Mouse (Mus musculus): ENCODE data around the gene Prkaca. TPM values are rescaled to one million over a fixed set of nuclear protein-coding genes. Genes with fewer than 3 reads are reported as not detected.

Gene Prkaca
- polyA plus RNA-seq, 1 experiment from 2014 or later, result 175 TPM

GRCm38 (mm10) chr8:84019738-84020137 is 46.9 kb downstream of the Prkaca start:
- no peak for ATAC-seq (ENCODE audit: low read depth)

DNA sequence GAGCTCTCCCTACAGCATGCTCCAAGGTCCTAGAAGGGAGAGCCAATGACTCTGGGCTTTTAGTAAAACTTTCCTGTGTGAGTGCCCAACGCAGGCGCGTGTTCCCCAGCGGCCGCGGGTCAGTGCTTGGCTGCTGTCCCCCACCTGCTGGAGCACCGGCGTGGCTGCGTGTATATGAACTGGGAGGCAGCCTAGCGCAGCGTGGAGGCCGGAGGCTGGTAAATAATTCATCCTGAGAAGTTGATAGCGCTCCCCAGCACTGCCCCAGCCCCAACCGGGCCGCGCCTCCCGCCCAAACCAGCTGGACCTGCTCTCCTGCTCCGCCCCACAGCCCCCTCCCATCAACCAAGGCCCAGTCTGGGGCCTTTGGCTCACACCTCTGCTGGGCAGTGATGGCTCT is 48.3 kb downstream of the Prkaca start, which contains the start of gene Palm3:
Gene Palm3, plus strand, starts transcription at position 376 of the 400 bp plus-strand sequence.
- no peak within 1 kb of the TSS for H3K4me3 ChIP-seq (ENCODE audit: low read depth, low read length)
- 6% methylated on average over 18 of the region's 18 CpGs for WGBS
- no peaks in the 10 kb centered on the region for H3K36me3 ChIP-seq (ENCODE audit: control insufficient read depth, insufficient read depth, low read length)
- H3K9ac ChIP-seq (replicated peaks; ENCODE audit: low read depth, low read length), result no peak within 1 kb of the TSS
- no peaks in the 10 kb centered on the region for H3K9me3 ChIP-seq (ENCODE audit: control insufficient read depth, low read length)
- no peak for ATAC-seq (ENCODE audit: low read depth)
- peaks cover 6% of the 10 kb centered on the region; the same call in 1 of the 2 replicates for H3K4me1 ChIP-seq (ENCODE audit: control insufficient read depth, insufficient read depth, low read length)
- H3K4me2 ChIP-seq (ENCODE audit: low read depth, low read length), result no peak within 1 kb of the TSS
- no peak within 1 kb of the TSS for H3K27ac ChIP-seq (ENCODE audit: low read depth, low read length)
- peaks cover 3% of the 10 kb centered on the region; the same call in 1 of the 2 replicates for H3K27me3 ChIP-seq (ENCODE audit: control insufficient read depth, insufficient read depth, low read length)

More at GRCm38 (mm10) chr8:84019738-84020137, 46.9 kb downstream of the Prkaca start:
- Histone ChIP-seq H3K4me2 (ENCODE audit: low read depth, low read length) (no peak overlapping the region), H3K27me3 (ENCODE audit: control insufficient read depth, insufficient read depth, low read length) (no peaks in the 10 kb centered on the region), H3K9me3 (ENCODE audit: control insufficient read depth, low read length) (no peaks in the 10 kb centered on the region), H3K4me1 (ENCODE audit: control insufficient read depth, insufficient read depth, low read length) (no peaks in the 10 kb centered on the region), H3K27ac (ENCODE audit: low read depth, low read length) (no peak overlapping the region), H3K4me3 (ENCODE audit: low read depth, low read length) (no peak overlapping the region), H3K9ac (replicated peaks; ENCODE audit: low read depth, low read length) (no peak overlapping the region), H3K36me3 (ENCODE audit: control insufficient read depth, insufficient read depth, low read length) (no peaks in the 10 kb centered on the region)
- WGBS, result 88% methylated on average over 9 of the region's 9 CpGs

DNA sequence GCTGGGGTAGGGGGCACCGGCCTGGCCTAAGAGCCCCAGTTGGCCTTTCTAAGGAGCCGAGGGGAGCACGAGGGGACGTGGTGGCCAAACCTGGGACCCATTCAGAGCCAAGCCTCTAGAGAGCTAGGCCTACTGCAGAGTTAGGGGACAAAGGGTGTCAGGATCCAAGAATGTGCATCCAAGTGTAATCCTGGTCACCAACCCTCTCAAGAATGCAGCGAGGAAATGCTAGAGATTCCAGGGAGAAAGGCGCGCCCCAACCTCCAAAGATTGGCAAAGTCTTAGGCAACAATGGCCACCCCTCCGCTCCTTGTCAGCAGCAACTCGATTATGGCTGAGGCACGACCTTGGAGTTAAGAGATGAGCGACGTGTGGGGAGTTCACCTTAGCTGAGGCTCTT is 48.8 kb downstream of the Prkaca start:
- WGBS, result 55% methylated on average over 12 of the region's 12 CpGs
- H3K4me2 ChIP-seq (ENCODE audit: low read depth, low read length), result no peak overlapping the region
- no peaks in the 10 kb centered on the region for H3K36me3 ChIP-seq (ENCODE audit: control insufficient read depth, insufficient read depth, low read length)
- no peak overlapping the region for H3K9ac ChIP-seq (replicated peaks; ENCODE audit: low read depth, low read length)
- H3K4me3 ChIP-seq (ENCODE audit: low read depth, low read length), result no peak overlapping the region
- no peaks in the 10 kb centered on the region for H3K9me3 ChIP-seq (ENCODE audit: control insufficient read depth, low read length)
- ATAC-seq (ENCODE audit: low read depth), result no peak
- H3K27ac ChIP-seq (ENCODE audit: low read depth, low read length), result no peak overlapping the region
- peaks cover 3% of the 10 kb centered on the region; the same call in 1 of the 2 replicates for H3K27me3 ChIP-seq (ENCODE audit: control insufficient read depth, insufficient read depth, low read length)
- peaks cover 7% of the 10 kb centered on the region; the same call in 1 of the 2 replicates for H3K4me1 ChIP-seq (ENCODE audit: control insufficient read depth, insufficient read depth, low read length)

DNA sequence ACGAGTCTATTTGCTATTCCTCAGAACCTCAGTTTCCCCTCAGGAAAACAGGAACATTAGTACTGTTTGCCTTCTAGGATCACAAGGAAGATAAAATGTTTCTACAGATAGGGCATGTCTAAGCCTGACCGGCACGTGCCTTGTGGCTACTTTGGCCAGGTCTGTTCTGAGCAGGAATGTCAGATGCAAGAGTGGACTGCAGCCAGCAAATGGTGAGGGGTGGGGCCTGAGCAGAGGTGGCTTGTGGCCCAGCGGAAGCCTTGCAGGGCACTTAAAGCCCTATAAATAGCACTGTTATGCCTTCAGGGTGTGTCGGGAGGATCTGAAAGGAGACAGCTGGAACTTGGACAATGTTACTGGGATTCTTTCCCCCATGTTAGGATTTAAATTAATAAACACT is 50.3 kb downstream of the Prkaca start:
- Histone ChIP-seq H3K4me2 (ENCODE audit: low read depth, low read length) (no peak overlapping the region), H3K27me3 (ENCODE audit: control insufficient read depth, insufficient read depth, low read length) (peaks cover 3% of the 10 kb centered on the region; the same call in 1 of the 2 replicates), H3K36me3 (ENCODE audit: control insufficient read depth, insufficient read depth, low read length) (no peaks in the 10 kb centered on the region), H3K9ac (replicated peaks; ENCODE audit: low read depth, low read length) (no peak overlapping the region), H3K4me1 (ENCODE audit: control insufficient read depth, insufficient read depth, low read length) (peaks cover 7% of the 10 kb centered on the region; the same call in 1 of the 2 replicates), H3K27ac (ENCODE audit: low read depth, low read length) (no peak overlapping the region), H3K9me3 (ENCODE audit: control insufficient read depth, low read length) (no peaks in the 10 kb centered on the region), H3K4me3 (ENCODE audit: low read depth, low read length) (no peak overlapping the region)
- no peak for ATAC-seq (ENCODE audit: low read depth)
- WGBS, result 37% methylated on average over 5 of the region's 5 CpGs

- no peak overlapping the region for H3K4me3 ChIP-seq (ENCODE audit: low read depth, low read length)
- peaks cover 3% of the 10 kb centered on the region; the same call in 1 of the 2 replicates for H3K27me3 ChIP-seq (ENCODE audit: control insufficient read depth, insufficient read depth, low read length)
- H3K9ac ChIP-seq (replicated peaks; ENCODE audit: low read depth, low read length), result no peak overlapping the region
- H3K4me1 ChIP-seq (ENCODE audit: control insufficient read depth, insufficient read depth, low read length), result peaks cover 7% of the 10 kb centered on the region; the same call in 1 of the 2 replicates
- whole genome bisulfite sequencing, result 73% methylated on average over 1 of the region's 1 CpGs
- no peak for ATAC-seq (ENCODE audit: low read depth)
- no peak overlapping the region for H3K4me2 ChIP-seq (ENCODE audit: low read depth, low read length)
- no peaks in the 10 kb centered on the region for H3K36me3 ChIP-seq (ENCODE audit: control insufficient read depth, insufficient read depth, low read length)
- no peak overlapping the region for H3K27ac ChIP-seq (ENCODE audit: low read depth, low read length)
- H3K9me3 ChIP-seq (ENCODE audit: control insufficient read depth, low read length), result no peaks in the 10 kb centered on the region
These were observed 50.8 kb downstream of the Prkaca start for GRCm38 (mm10) chr8:84023631-84024030.

- WGBS, result 12% methylated on average over 10 of the region's 10 CpGs
- Histone ChIP-seq H3K4me2 (ENCODE audit: low read depth, low read length) (no peak overlapping the region), H3K27me3 (ENCODE audit: control insufficient read depth, insufficient read depth, low read length) (peaks cover 3% of the 10 kb centered on the region; the same call in 1 of the 2 replicates), H3K27ac (ENCODE audit: low read depth, low read length) (no peak overlapping the region), H3K36me3 (ENCODE audit: control insufficient read depth, insufficient read depth, low read length) (no peaks in the 10 kb centered on the region), H3K9me3 (ENCODE audit: control insufficient read depth, low read length) (no peaks in the 10 kb centered on the region), H3K4me1 (ENCODE audit: control insufficient read depth, insufficient read depth, low read length) (peaks cover 7% of the 10 kb centered on the region; the same call in 1 of the 2 replicates), H3K9ac (replicated peaks; ENCODE audit: low read depth, low read length) (no peak overlapping the region), H3K4me3 (ENCODE audit: low read depth, low read length) (no peak overlapping the region)
- ATAC-seq (ENCODE audit: low read depth), result no peak
These were observed 51.4 kb downstream of the Prkaca start for GRCm38 (mm10) chr8:84024171-84024570.

DNA sequence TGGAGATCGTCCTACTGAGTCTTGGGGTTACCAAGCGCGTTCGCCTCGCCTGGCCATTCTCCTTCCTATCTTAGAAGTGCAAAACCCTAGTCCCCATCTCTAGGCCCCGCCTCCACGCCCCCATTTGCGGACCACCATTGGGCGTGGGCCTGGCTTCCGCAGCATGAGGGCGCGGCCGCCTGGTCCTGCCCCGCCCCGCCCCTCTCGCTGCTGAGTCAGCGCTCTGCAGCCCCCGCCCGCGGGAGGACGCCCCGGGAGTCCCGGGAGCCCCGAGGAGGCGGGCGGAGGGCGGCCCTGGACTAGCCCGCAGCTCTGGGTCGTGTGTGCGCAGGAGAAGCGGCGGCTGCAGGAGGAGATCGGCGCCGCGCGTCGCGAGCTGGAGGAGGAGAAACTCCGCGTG is 53.1 kb downstream of the Prkaca start:
- Histone ChIP-seq H3K27me3 (ENCODE audit: control insufficient read depth, insufficient read depth, low read length) (peaks cover 3% of the 10 kb centered on the region; the same call in 1 of the 2 replicates), H3K4me2 (ENCODE audit: low read depth, low read length) (peak overlapping the region; percentile 86), H3K36me3 (ENCODE audit: control insufficient read depth, insufficient read depth, low read length) (no peaks in the 10 kb centered on the region), H3K9ac (replicated peaks; ENCODE audit: low read depth, low read length) (peak overlapping the region; percentile 53), H3K4me3 (ENCODE audit: low read depth, low read length) (peak overlapping the region; percentile 41), H3K9me3 (ENCODE audit: control insufficient read depth, low read length) (no peaks in the 10 kb centered on the region), H3K4me1 (ENCODE audit: control insufficient read depth, insufficient read depth, low read length) (peaks cover 7% of the 10 kb centered on the region; the same call in 1 of the 2 replicates), H3K27ac (ENCODE audit: low read depth, low read length) (no peak overlapping the region)
- WGBS, result under 1% methylated on average over 40 of the region's 41 CpGs
- ATAC-seq (ENCODE audit: low read depth), result peak; percentile 78

DNA sequence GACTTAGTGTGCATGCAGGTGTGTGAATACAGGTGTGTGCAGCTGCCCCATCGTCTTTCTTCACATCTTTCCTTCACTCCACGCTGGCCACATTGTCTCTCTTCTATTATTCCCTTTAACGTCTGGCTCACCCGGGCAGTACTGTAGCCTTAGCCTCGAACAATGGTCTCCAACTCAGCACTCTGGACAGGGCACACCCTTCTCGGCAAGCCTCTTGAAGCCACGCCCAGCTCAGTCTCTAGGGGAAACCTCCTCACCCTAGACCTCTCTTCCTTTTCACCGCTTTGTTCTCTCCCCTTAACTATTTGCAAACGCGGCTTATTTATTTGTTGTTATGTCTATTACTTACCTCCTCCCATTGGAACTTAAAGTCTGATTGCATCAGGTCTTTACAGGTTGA is 54.7 kb downstream of the Prkaca start:
- Histone ChIP-seq H3K9me3 (ENCODE audit: control insufficient read depth, low read length) (no peaks in the 10 kb centered on the region), H3K27me3 (ENCODE audit: control insufficient read depth, insufficient read depth, low read length) (peaks cover 3% of the 10 kb centered on the region; the same call in 1 of the 2 replicates), H3K36me3 (ENCODE audit: control insufficient read depth, insufficient read depth, low read length) (no peaks in the 10 kb centered on the region), H3K9ac (replicated peaks; ENCODE audit: low read depth, low read length) (no peak overlapping the region), H3K4me2 (ENCODE audit: low read depth, low read length) (no peak overlapping the region), H3K4me3 (ENCODE audit: low read depth, low read length) (no peak overlapping the region), H3K27ac (ENCODE audit: low read depth, low read length) (no peak overlapping the region), H3K4me1 (ENCODE audit: control insufficient read depth, insufficient read depth, low read length) (peaks cover 7% of the 10 kb centered on the region; the same call in 1 of the 2 replicates)
- no peak for ATAC-seq (ENCODE audit: low read depth)
- 14% methylated on average over 10 of the region's 10 CpGs for WGBS

DNA sequence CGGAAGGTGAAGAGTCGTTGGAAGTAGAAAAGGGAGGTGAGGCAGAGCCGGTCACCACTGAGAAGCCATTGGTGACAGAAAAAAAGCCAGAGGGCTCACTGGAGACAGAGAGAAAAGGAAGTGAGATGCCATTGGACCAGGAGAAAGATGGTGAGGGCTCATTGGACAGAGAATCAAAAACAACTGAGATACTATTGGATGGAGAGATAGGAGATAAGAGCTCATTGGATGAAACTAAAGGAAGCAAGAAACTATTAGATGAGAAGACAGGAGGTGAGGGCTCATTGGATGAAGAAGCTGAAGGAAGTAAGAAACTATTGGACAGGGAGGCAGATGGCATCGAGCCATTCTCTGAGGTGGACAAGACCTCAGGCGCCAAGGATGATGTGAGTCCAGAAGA is 56.5 kb downstream of the Prkaca start:
- Histone ChIP-seq H3K27ac (ENCODE audit: low read depth, low read length) (no peak overlapping the region), H3K4me2 (ENCODE audit: low read depth, low read length) (no peak overlapping the region), H3K9me3 (ENCODE audit: control insufficient read depth, low read length) (no peaks in the 10 kb centered on the region), H3K9ac (replicated peaks; ENCODE audit: low read depth, low read length) (no peak overlapping the region), H3K4me1 (ENCODE audit: control insufficient read depth, insufficient read depth, low read length) (peaks cover 7% of the 10 kb centered on the region; the same call in 1 of the 2 replicates), H3K27me3 (ENCODE audit: control insufficient read depth, insufficient read depth, low read length) (peaks cover 3% of the 10 kb centered on the region; the same call in 1 of the 2 replicates), H3K4me3 (ENCODE audit: low read depth, low read length) (no peak overlapping the region), H3K36me3 (ENCODE audit: control insufficient read depth, insufficient read depth, low read length) (no peaks in the 10 kb centered on the region)
- ATAC-seq (ENCODE audit: low read depth), result no peak
- WGBS, result 95% methylated on average over 5 of the region's 5 CpGs
